Mouse (Mus musculus) T-cell, adult 2 months (primary cell): ENCODE results near the gene Nanos2.

Experiments used
- DNase-seq: peaks from one replicate; pipeline ENCODE4 v3.0.0; 2022; ENCODE audit warnings: low spot score

The Nanos2 gene

GRCm38 (mm10) chr7:19017909-19018308 is 30.7 kb downstream of the Nanos2 start:
- no peak for DNase-seq

GRCm38 (mm10) chr7:19021048-19021447 is 33.8 kb downstream of the Nanos2 start:
- DNase-seq, result no peak

- no peak for DNase-seq
Observed at GRCm38 (mm10) chr7:19022189-19022958, 35.2 kb downstream of the Nanos2 start.

- peak; percentile 41 for DNase-seq
Observed at GRCm38 (mm10) chr7:19023357-19023814, 36.2 kb downstream of the Nanos2 start, which contains the start of gene Foxa3. Foxa3 (minus strand) TSS chr7:19023538.

GRCm38 (mm10) chr7:19024096-19024506 is 36.9 kb downstream of the Nanos2 start, which contains the start of gene Sympk:
Sympk (plus strand) TSS chr7:19024377.
- peak; percentile 97 for DNase-seq

GRCm38 (mm10) chr7:19024581-19025255 is 37.5 kb downstream of the Nanos2 start:
- DNase-seq, result peak; percentile 26

- no peak for DNase-seq
Observed at GRCm38 (mm10) chr7:19028067-19028466, 40.9 kb downstream of the Nanos2 start.

GRCm38 (mm10) chr7:19029084-19029653 is 42.0 kb downstream of the Nanos2 start:
- peak; percentile 60 for DNase-seq

- no peak for DNase-seq
Observed at GRCm38 (mm10) chr7:19031641-19032040, 44.4 kb downstream of the Nanos2 start.
